Mouse (Mus musculus) spleen, embryonic (tissue): Measurements from ENCODE around the gene Rrp12.
"Not testable (repeated sequence)": the region's sequence is repeated elsewhere in the genome, so short reads cannot be mapped to it uniquely, and the experiment has no call there.

ENCODE experiments used
- CTCF ChIA-PET: fragments of 350-600 bp; sonication (Branson Sonifier 250); formaldehyde crosslinking; loops from one replicate; lab custom pipeline; 2022; lab: Charles Lee

The Rrp12 gene

GRCm38 (mm10) chr19:41895460-41896318, at the start of gene Rrp12:
TSS of gene Rrp12 (minus strand) at chr19:41896173.
- CTCF ChIA-PET, result interaction anchor here (0.6 kb wide), 1 partner anchor 98 kb away, joined by 8 read pairs; no protein-coding TSS in a partner anchor

GRCm38 (mm10) chr19:41943841-41944240, 47.9 kb upstream of the Rrp12 start:
- CTCF ChIA-PET, result no interaction called here

- CTCF ChIA-PET, result no interaction called here
Observed at GRCm38 (mm10) chr19:41938539-41938938, 42.6 kb upstream of the Rrp12 start.

GRCm38 (mm10) chr19:41935921-41936320, 39.9 kb upstream of the Rrp12 start:
- CTCF ChIA-PET, result no interaction called here

- CTCF ChIA-PET, result no interaction called here
Observed at GRCm38 (mm10) chr19:41934124-41934523, 38.2 kb upstream of the Rrp12 start.

- CTCF ChIA-PET, result interaction anchor here (0.6 kb wide), 1 partner anchor 89 kb away, joined by 4 read pairs; no protein-coding TSS in a partner anchor
Observed at GRCm38 (mm10) chr19:41933179-41934086, 37.5 kb upstream of the Rrp12 start, which contains the start of the genes Exosc1 and Zdhhc16. TSS of gene Exosc1 (minus strand) at chr19:41933423. TSS of gene Zdhhc16 (plus strand) at chr19:41933480.

- CTCF ChIA-PET, result interaction anchor here (0.6 to 0.9 kb wide), 2 partner anchors 17 to 88 kb away, joined by 3 to 4 read pairs; no protein-coding TSS in a partner anchor
Observed at GRCm38 (mm10) chr19:41932686-41933085, 36.7 kb upstream of the Rrp12 start.

GRCm38 (mm10) chr19:41920412-41921067, 24.6 kb upstream of the Rrp12 start:
- CTCF ChIA-PET, result no interaction called here

- CTCF ChIA-PET, result no interaction called here
Observed at GRCm38 (mm10) chr19:41919471-41919870, 23.5 kb upstream of the Rrp12 start.

- CTCF ChIA-PET, result no interaction called here
Observed at GRCm38 (mm10) chr19:41916853-41917252, 20.9 kb upstream of the Rrp12 start.

GRCm38 (mm10) chr19:41915294-41915693, 19.3 kb upstream of the Rrp12 start:
- CTCF ChIA-PET, result interaction anchor here (0.6 to 1.0 kb wide), 2 partner anchors 15 to 17 kb away, joined by 3 to 6 read pairs; no protein-coding TSS in a partner anchor

GRCm38 (mm10) chr19:41914592-41914882, 18.6 kb upstream of the Rrp12 start:
- CTCF ChIA-PET, result not testable (repeated sequence)

GRCm38 (mm10) chr19:41913774-41914591, 18.0 kb upstream of the Rrp12 start:
- CTCF ChIA-PET, result interaction anchor here (0.7 kb wide), 1 partner anchor 111 kb away, joined by 4 read pairs; no protein-coding TSS in a partner anchor

GRCm38 (mm10) chr19:41912121-41913080, 16.4 kb upstream of the Rrp12 start:
- CTCF ChIA-PET, result no interaction called here

- CTCF ChIA-PET, result interaction anchor here (0.6 to 1.0 kb wide), 2 partner anchors 10 to 11 kb away, joined by 3 to 4 read pairs; no protein-coding TSS in a partner anchor
Observed at GRCm38 (mm10) chr19:41911178-41912073, 15.5 kb upstream of the Rrp12 start, which contains the start of gene Pgam1. TSS of gene Pgam1 (plus strand) at chr19:41911923.

- CTCF ChIA-PET, result interaction anchor here (0.6 to 1.0 kb wide), 2 partner anchors 9 to 10 kb away, joined by 3 to 4 read pairs; no protein-coding TSS in a partner anchor
Observed at GRCm38 (mm10) chr19:41910396-41910795, 14.4 kb upstream of the Rrp12 start.

GRCm38 (mm10) chr19:41908736-41909135, 12.8 kb upstream of the Rrp12 start:
- CTCF ChIA-PET, result interaction anchor here (0.6 to 0.7 kb wide), 3 partner anchors 9 to 897 kb away, joined by 3 to 6 read pairs (median 5); partner anchors contain the start of gene Ankrd2
